Mouse (Mus musculus) lung, postnatal 4 days (tissue): ENCODE data around the gene Mettl8.

ENCODE experiments used
- DNase-seq, 2 experiments: peaks; one replicate each; pipeline ENCODE4 v3.0.0; 2021

Mettl8 gene

DNA sequence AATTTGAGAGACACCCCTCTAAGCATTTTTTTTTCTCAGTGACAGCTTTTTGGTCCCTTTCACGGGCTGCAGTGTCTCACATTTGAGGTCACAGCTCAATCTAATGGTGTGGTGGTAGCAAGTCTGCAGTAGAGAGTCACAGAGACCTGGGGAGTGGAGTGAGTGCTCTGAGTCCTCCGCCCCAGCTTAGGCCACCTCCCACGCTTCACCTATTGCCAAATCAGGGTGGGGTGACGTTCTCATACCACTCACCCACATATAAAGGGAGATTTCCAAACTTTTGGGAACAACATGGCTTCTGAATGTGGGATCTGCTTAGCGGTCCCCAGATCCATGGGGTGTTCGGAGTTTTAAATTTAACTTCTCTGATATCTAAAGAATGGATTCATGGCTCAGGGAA is 132.6 kb downstream of the Mettl8 start:
- peak in 1 of 2 experiments; percentile 18 for DNase-seq

DNA sequence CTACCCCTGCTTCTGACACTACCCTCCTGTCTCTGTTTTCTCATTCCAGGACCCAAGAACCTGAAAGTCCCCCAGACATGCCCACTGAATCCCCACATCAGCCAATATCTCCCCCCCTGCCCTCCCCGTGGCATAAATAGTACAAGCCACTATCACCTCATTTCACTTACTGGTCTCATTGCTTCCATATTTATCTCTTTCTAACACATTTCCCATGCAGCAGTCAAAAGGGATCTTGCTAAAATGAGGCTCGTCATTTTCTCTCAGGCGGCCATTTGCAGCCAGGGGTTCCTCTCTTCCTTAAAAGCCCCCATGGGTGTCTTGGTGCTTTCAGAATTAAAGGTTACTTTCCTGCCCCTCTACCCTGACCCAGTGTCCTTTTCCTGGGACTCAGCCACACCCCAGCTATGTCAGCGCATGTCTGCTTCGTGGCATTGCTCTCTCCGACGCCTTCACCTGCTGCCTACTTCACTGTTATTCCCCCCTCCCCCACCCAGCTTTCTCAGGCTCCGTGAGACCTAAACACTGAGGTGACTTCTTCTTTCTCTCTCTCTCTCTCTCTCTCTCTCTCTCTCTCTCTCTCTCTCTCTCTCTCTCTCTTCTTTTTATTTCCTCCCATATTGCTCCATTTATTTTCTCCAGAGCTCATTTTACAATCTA is 134.3 kb downstream of the Mettl8 start:
- DNase-seq: no peak

DNA sequence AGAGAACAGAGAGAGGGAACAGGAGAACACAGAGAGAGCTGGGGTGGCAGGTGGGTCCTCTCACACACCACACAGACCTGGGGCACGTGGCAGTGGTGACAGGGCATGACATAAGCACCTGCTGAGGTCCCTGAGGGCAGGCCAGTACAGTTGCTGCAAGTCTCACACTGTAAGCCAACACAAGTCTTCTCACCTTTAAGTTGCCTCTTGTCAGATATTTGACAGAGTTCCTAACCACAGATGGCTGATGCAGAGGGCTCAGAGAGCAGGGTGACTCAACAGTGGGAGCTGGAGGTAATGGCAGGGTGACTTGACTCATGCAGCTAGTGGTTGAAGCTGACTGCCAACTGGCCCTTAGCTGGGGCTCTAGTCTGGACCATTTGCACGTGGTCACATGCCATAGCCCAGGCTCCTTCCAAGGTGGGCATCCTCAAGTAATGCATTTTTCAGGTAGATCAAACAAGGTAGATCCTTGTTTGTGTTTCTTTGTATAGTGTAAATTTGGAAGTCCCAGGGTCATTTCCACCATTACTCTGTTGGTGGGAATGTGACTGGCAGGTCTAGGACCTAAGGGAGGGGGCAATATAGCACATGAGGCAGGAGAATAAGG is 135.4 kb downstream of the Mettl8 start:
- DNase-seq: no peak

DNA sequence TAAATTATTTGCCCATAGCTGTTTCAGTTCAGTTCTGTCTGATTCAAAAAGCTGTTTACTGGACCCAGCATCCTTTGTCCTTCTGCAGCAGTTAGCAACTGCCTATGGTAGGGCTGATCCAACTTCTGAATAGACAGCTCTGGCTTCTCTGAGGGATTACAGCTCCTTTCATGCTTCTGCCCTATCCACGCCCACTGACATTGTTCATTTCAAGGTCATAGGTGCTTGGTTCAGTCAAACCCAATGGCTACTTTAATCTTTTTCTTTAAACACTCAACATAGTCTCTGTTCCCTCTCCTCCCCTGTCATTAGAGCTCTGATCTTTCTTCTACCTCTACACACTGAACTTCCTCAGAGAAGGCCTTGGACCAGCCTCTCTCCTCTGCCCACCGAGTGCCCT is 136.9 kb downstream of the Mettl8 start:
- DNase-seq: no peak
